Mouse (Mus musculus) midbrain, embryonic 14.5 days (tissue): ENCODE data around the gene Il17c. TPM values are rescaled to one million over a fixed set of nuclear protein-coding genes. Genes with fewer than 3 reads are reported as not detected.

Experiments used
- ATAC-seq: fragments of 200-750 bp; cut with Nextera tagmentation; 2 replicates; pipeline ENCODE4 v1.8.0; 2017; ENCODE audit warnings: moderate number of reproducible peaks, moderate library complexity; ENCODE audit not compliant: low FRiP score, low TSS enrichment
- DNase-seq: peaks from one replicate; pipeline ENCODE4 v3.0.0-alpha.2; 2015
- H3K27ac ChIP-seq: fragments of 300-500 bp; sonication (generic); replicated peaks from 2 replicates; pipeline ENCODE4 v1.5.1; 2014; ENCODE audit warnings: mild to moderate bottlenecking, low read depth, low read length, moderate library complexity
- H3K27me3 ChIP-seq: fragments of 300-500 bp; sonication (generic); 2 replicates; pipeline ENCODE4 v1.6.1; 2014; ENCODE audit warnings: low read length, control low read depth, mixed read lengths; ENCODE audit not compliant: control insufficient read depth, insufficient read depth
- H3K36me3 ChIP-seq: fragments of 300-500 bp; sonication (generic); 2 replicates; pipeline ENCODE4 v1.6.1; 2014; ENCODE audit warnings: low read length, control low read depth; ENCODE audit not compliant: control insufficient read depth, insufficient read depth
- H3K4me1 ChIP-seq: fragments of 300-500 bp; sonication (generic); 2 replicates; pipeline ENCODE4 v1.6.1; 2014; ENCODE audit warnings: mild to moderate bottlenecking, antibody characterized with exemption, low read length, control low read depth; ENCODE audit not compliant: control insufficient read depth, insufficient read depth
- H3K4me2 ChIP-seq: fragments of 300-500 bp; sonication (generic); 2 replicates; pipeline ENCODE4 v1.6.1; 2014; ENCODE audit warnings: mild to moderate bottlenecking, low read length, moderate library complexity
- H3K4me3 ChIP-seq: fragments of 300-500 bp; sonication (generic); replicated peaks from 2 replicates; pipeline ENCODE4 v1.5.1; 2014; ENCODE audit warnings: low read depth, low read length
- H3K9ac ChIP-seq: fragments of 300-500 bp; sonication (generic); replicated peaks from 2 replicates; pipeline ENCODE4 v1.6.1; 2014; ENCODE audit warnings: mild to moderate bottlenecking, low read length, moderate library complexity
- H3K9me3 ChIP-seq: fragments of 300-500 bp; sonication (generic); 2 replicates; pipeline ENCODE4 v1.6.1; 2016; ENCODE audit warnings: low read length, control low read depth, mixed read lengths; ENCODE audit not compliant: control insufficient read depth
- WGBS: fragments of 180-500 bp; shearing (Covaris S2); extraction: QIAGEN DNeasy Blood & Tissue Kit; methylation state at CpG from one replicate; pipeline ENCODE4 v1.1.7; 2014; 5-methylcytosine and 5-hydroxymethylcytosine counted together
- polyA plus RNA-seq: library from polyadenylated mRNA; unstranded; fragments of >200 nt; fragmentation: Nextera tagmentation; extraction: Ambion mirVana; gene quantifications from 2 replicates; pipeline ENCODE4 v1.2.1, GENCODE M21; 2014

The Il17c gene
- not detected in 2 replicates for polyA plus RNA-seq

- Histone ChIP-seq H3K4me3 (no peak within 1 kb of the TSS), H3K4me2 (no peak within 1 kb of the TSS), H3K9ac (no peak within 1 kb of the TSS), H3K9me3 (no peaks in the 10 kb centered on the region), H3K4me1 (no peaks in the 10 kb centered on the region), H3K27me3 (no peaks in the 10 kb centered on the region), H3K36me3 (peaks cover 26% of the 10 kb centered on the region), H3K27ac (no peak within 1 kb of the TSS)
- ATAC-seq (no peak), DNase-seq (no peak)
- 84% methylated on average over 14 of the region's 14 CpGs for WGBS
Observed at GRCm38 (mm10) chr8:122421376-122422070, at the start of gene Il17c. TSS of gene Il17c (plus strand) at chr8:122422020.

DNA sequence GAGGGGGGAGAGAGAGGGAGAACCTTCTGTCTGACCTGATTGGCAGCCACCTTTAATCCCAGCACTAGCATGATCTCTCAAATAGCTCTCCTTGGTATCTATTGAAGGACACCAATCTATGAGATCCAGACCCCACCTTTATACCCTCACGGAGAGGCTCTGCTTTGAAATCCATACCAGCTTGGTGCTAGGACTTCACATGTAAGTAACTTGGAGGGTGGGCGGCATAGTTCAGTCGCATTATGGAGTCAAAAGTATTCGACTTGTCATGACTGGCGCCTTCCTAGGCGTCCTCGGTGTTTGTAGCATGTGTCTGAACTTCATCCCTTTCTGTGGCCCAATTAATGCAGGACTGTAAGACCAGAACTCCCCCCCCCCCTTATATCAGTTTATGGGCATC lies 46.5 kb upstream of the Il17c start:
- Histone ChIP-seq H3K27me3 (no peaks in the 10 kb centered on the region), H3K9me3 (no peaks in the 10 kb centered on the region), H3K4me1 (peaks cover 17% of the 10 kb centered on the region), H3K4me2 (no peak overlapping the region), H3K9ac (no peak overlapping the region), H3K27ac (no peak overlapping the region), H3K4me3 (no peak overlapping the region), H3K36me3 (peaks cover 5% of the 10 kb centered on the region)
- WGBS = 92% methylated on average over 7 of the region's 7 CpGs
- ATAC-seq (no peak), DNase-seq (no peak)

- peak overlapping the region; percentile 73 for H3K4me3 ChIP-seq
- H3K9ac ChIP-seq = peak overlapping the region; percentile 36; the same call in 1 of the 2 replicates
- H3K9me3 ChIP-seq = no peaks in the 10 kb centered on the region
- peaks cover 11% of the 10 kb centered on the region for H3K36me3 ChIP-seq
- 29% methylated on average over 12 of the region's 13 CpGs for whole genome bisulfite sequencing
- no peak for DNase-seq
- H3K4me2 ChIP-seq = peak overlapping the region; percentile 56
- peak; percentile 24; the same call in 1 of the 2 replicates for ATAC-seq
- H3K4me1 ChIP-seq = peaks cover 17% of the 10 kb centered on the region
- H3K27ac ChIP-seq = peak overlapping the region; percentile 94; the same call in 1 of the 2 replicates
- no peaks in the 10 kb centered on the region for H3K27me3 ChIP-seq
Observed at GRCm38 (mm10) chr8:122375751-122376364, 46.0 kb upstream of the Il17c start.

GRCm38 (mm10) chr8:122376365-122377231 lies 45.2 kb upstream of the Il17c start, which contains the start of gene Zc3h18:
TSS of gene Zc3h18 (plus strand) at chr8:122376609.
- Histone ChIP-seq H3K4me3 (peak within 1 kb of the TSS; percentile 73), H3K4me1 (peaks cover 17% of the 10 kb centered on the region), H3K9ac (peak within 1 kb of the TSS; percentile 85), H3K36me3 (peaks cover 17% of the 10 kb centered on the region), H3K4me2 (peak within 1 kb of the TSS; percentile 86), H3K9me3 (no peaks in the 10 kb centered on the region), H3K27ac (peak within 1 kb of the TSS; percentile 94), H3K27me3 (no peaks in the 10 kb centered on the region)
- ATAC-seq = peak; percentile 94
- under 1% methylated on average over 107 of the region's 107 CpGs for WGBS
- peak; percentile 100 for DNase-seq

DNA sequence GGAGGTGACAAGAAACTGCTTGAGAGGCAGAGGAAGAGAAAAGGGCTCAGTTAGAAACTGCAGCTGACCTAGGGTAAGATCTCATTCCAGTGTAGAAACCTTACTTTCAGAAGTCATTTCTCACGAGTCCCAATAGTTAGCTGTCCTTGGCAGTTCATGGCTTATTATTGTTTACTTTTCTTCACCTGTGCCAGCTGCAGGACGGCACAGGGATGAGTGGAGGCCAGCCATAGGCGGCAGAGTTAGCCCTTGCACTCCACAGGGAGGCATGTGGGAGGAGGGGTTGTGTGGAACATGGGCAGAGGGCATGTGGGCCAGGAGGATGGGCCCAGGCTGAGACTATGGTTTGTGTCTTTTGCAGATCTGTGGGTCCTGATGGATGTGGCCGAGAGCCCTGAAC lies 38.8 kb upstream of the Il17c start:
- Histone ChIP-seq H3K27me3 (no peaks in the 10 kb centered on the region), H3K4me1 (peaks cover 4% of the 10 kb centered on the region), H3K9ac (no peak overlapping the region), H3K27ac (no peak overlapping the region), H3K9me3 (no peaks in the 10 kb centered on the region), H3K4me2 (no peak overlapping the region), H3K4me3 (no peak overlapping the region), H3K36me3 (peaks cover 71% of the 10 kb centered on the region)
- no peak for DNase-seq
- WGBS = 84% methylated on average over 4 of the region's 4 CpGs
- ATAC-seq = no peak

DNA sequence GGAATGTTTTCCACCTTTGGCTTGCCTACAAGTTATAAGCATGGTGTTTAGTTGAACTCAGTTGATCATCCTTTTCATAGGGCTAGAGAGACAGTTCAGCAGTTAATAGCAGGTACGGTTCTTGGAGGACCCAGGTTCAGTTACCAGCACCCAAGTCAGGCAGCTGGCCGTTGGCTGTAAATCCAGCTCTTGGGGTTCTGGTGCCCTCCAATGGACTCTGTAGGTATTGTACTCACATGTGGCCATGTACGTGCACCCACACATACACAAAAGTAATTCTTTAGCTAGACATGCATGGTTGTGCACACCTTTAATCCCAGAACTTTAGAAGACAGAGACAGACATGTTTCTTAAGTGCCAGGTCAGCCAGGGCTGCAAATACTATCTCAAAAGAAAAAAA lies 32.5 kb upstream of the Il17c start:
- ATAC-seq (no peak), DNase-seq (peak; percentile 5)
- Histone ChIP-seq H3K36me3 (peaks cover 93% of the 10 kb centered on the region), H3K9me3 (no peaks in the 10 kb centered on the region), H3K4me3 (no peak overlapping the region), H3K4me2 (no peak overlapping the region), H3K4me1 (no peaks in the 10 kb centered on the region), H3K9ac (no peak overlapping the region), H3K27me3 (no peaks in the 10 kb centered on the region), H3K27ac (no peak overlapping the region)
- WGBS = 90% methylated on average over 3 of the region's 3 CpGs

DNA sequence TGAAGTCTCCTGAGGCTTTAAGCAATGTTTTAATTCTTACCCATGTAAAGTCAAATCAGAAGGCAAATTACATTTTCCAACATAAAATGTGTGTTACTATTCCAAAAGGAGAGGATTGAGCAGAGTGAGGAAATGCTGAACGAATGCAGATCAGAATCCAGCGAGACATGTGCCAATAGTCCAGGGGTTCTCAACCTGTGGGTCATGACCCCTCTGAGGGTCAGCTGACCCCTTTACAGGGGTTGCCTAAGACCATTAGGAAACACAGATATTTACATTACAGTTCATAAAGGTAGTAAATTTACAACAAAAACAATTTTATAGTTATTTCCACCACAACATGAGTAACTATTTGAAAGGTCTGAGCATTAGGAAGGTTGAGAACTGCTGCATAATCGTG lies 31.1 kb upstream of the Il17c start:
- ATAC-seq (no peak), DNase-seq (no peak)
- Histone ChIP-seq H3K4me1 (no peaks in the 10 kb centered on the region), H3K4me2 (no peak overlapping the region), H3K4me3 (no peak overlapping the region), H3K9me3 (no peaks in the 10 kb centered on the region), H3K36me3 (peaks cover 93% of the 10 kb centered on the region), H3K9ac (no peak overlapping the region), H3K27ac (no peak overlapping the region), H3K27me3 (no peaks in the 10 kb centered on the region)
- 88% methylated on average over 3 of the region's 3 CpGs for WGBS

DNA sequence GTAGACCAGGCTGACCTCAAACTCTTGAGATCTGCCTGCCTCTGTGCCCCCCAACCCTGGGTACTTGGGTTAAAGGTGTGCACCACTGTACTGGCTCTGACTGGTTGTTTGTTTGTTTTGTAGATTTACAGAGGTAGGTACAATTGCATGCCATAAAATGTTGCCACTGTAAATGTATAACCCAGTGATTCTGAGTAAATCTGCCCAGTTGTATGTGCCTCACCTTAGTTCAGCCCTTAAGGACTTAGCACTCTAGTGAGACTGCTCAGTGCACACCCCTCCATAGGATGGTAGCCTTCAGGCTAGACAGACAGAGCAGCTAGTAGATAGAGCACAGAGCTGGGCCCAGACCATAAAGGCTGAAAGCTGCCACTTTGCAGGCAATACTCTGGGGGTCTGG lies 28.1 kb upstream of the Il17c start:
- no peaks in the 10 kb centered on the region for H3K4me1 ChIP-seq
- no peak overlapping the region for H3K9ac ChIP-seq
- no peak for DNase-seq
- no peaks in the 10 kb centered on the region for H3K27me3 ChIP-seq
- no peak for ATAC-seq
- no peak overlapping the region for H3K4me2 ChIP-seq
- no peak overlapping the region for H3K4me3 ChIP-seq
- H3K36me3 ChIP-seq = peaks cover 88% of the 10 kb centered on the region
- no peak overlapping the region for H3K27ac ChIP-seq
- H3K9me3 ChIP-seq = no peaks in the 10 kb centered on the region
